Mouse (Mus musculus) MEL (cell line): ENCODE measurements at regions not wholly inside any gene's neighbourhood (a gene's known extent, or its start where the extent isn't known, plus 50 kb on each side); places are given as distances from the start of the nearest gene placed in this dataset.
A peak's percentile ranks its signal among the peaks of the same experiment; 100 is the strongest.

Experiments used
- BHLHE40 ChIP-seq: IDR thresholded peaks from 2 replicates; pipeline ENCODE4 v1.6.1; 2012; ENCODE audit warnings: low read depth, mild to moderate bottlenecking, inconsistent platforms, low read length, improper control_type of control experiment, borderline replicate concordance
- CTCF ChIP-seq, 3 experiments: IDR thresholded peaks in 2 of 3; conservative IDR thresholded peaks in 1 of 3; 2 replicates each; pipeline ENCODE4 v1.5.1; 2011 to 2012; ENCODE audit warnings: low read length in 3 of 3, low read depth in 2 of 3, mild to moderate bottlenecking in 2 of 3, improper control_type of control experiment in 1 of 3, inconsistent platforms in 1 of 3, mixed read lengths in 1 of 3, moderate library complexity in 1 of 3; ENCODE audit not compliant: control insufficient read depth in 1 of 3, insufficient read depth in 1 of 3, poor library complexity in 1 of 3, severe bottlenecking in 1 of 3
- MXI1 ChIP-seq: IDR thresholded peaks from 2 replicates; pipeline ENCODE4 v1.6.1; 2011; ENCODE audit warnings: mild to moderate bottlenecking, low read depth, low read length, improper control_type of control experiment
- TAL1 ChIP-seq: IDR thresholded peaks from 2 replicates; pipeline ENCODE4 v1.6.1; 2012; ENCODE audit warnings: mild to moderate bottlenecking, inconsistent platforms, low read length, moderate library complexity, mixed read lengths
- TCF12 ChIP-seq: IDR thresholded peaks from 2 replicates; pipeline ENCODE4 v1.6.1; 2014; ENCODE audit warnings: low read depth, mild to moderate bottlenecking, inconsistent platforms, low read length, improper control_type of control experiment, moderate library complexity
- ZNF384 ChIP-seq: IDR thresholded peaks from 2 replicates; pipeline ENCODE4 v1.6.1; 2012; ENCODE audit warnings: low read depth, mild to moderate bottlenecking, inconsistent platforms, low read length, improper control_type of control experiment

GRCm38 (mm10) chr5:100240876-100241275 is 81.3 kb upstream of the Tmem150c start:
- TF ChIP-seq CTCF (IDR thresholded peaks at IDR 0.05 in 2 of 3, conservative IDR thresholded peaks at IDR 0.05 in 1 of 3; ENCODE audit: control insufficient read depth in 1 of 3, insufficient read depth in 1 of 3, low read depth in 2 of 3, low read length in 3 of 3, poor library complexity in 1 of 3, severe bottlenecking in 1 of 3), result peak; percentile 38 to 55 (median 51)
- no peak for TF ChIP-seq ZNF384
- TF ChIP-seq TCF12, result no peak
- TF ChIP-seq BHLHE40, result no peak
- TF ChIP-seq MXI1, result no peak
- TF ChIP-seq TAL1, result no peak
